Mouse (Mus musculus): Measurements from ENCODE around the gene Cend1. TPM values are rescaled to one million over a fixed set of nuclear protein-coding genes. Genes with fewer than 3 reads are reported as not detected.

Gene Cend1
- total RNA-seq (2014; fragmentation: Nextera tagmentation) (not detected in 2 replicates), total RNA-seq (2017) (not detected in 2 replicates)

DNA sequence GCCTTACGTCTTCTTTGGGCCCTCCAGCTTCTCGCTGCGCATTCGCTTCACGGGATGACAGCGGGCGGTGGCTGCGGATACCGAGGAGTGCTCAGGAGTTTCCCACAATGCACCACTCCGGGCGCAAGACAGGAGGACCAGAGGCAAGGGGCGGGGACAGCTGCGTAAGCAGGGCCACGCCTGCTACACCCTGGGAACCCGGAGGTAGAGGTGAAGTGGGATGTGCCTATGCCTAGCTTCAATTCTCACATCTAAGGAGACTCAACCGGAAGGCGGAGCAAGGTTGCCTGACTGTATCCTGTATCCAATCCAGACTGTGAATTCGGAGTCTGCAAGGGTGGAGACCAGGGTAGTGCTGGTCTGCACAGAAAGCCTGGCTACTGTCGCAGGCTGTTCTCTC lies at the start of gene Cend1:
Cend1 (minus strand) TSS at position 182 of the 400 bp plus-strand sequence.
- no peak for ATAC-seq (replicated peaks; ENCODE audit: poor library complexity, severe bottlenecking)

DNA sequence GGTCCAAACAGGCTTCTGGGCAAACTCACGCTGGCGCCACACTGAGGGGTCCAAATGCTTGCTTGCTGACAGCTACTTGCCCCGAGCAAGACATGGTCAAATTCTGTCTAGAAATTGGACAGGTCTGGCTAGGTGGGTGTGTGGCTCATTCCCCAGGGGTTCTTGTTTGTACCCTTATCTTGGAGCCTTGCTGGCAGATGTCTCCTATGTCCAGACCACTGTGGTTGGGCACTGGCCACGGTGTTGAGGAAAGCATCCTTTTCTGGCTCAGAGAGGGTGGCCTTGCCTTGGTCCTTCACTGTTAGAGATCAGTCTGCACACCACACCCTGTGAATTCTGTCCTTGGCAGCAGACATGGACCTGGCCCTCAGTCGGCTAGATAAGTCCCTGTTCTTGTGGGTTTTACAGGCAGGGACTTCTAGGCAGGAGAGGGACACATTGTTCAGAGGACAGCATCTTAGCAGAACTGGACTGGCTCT lies 49.0 kb upstream of the Cend1 start:
- no peak for ATAC-seq (replicated peaks; ENCODE audit: poor library complexity, severe bottlenecking)

DNA sequence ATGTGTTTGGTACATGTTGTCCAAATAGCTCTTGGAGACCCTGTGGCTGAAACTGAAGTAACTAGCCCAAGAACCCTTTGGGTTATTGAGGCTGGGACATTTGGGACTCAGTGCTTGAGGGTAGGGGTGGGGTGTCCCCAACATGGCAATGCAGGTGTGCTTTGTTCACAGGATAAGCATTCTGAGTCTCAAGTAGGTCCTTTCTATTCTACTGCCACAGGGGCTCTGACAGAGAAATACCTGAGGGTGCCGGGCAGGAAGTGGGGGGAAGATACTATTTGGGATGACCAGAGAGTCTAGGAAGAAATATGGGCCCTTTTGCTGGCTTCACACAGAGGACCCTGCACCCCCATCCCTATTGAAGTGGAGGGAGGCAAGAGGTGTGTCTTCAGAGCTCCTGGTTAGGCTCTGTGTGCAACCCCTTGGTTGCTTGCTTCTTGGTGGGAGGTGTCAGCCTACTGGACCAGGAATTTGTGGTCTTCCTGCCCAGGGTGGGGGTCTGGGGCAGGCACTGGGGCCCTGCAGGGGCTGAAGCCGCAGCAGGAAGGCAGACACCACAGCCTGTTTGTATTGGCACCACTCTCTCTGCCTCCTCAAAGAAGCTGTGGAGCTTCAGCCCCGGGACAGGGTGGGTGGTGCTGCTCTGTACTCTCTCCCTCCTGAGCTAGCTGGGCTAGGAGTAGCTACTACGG lies 48.4 kb upstream of the Cend1 start:
- ATAC-seq (replicated peaks; ENCODE audit: poor library complexity, severe bottlenecking): no peak

DNA sequence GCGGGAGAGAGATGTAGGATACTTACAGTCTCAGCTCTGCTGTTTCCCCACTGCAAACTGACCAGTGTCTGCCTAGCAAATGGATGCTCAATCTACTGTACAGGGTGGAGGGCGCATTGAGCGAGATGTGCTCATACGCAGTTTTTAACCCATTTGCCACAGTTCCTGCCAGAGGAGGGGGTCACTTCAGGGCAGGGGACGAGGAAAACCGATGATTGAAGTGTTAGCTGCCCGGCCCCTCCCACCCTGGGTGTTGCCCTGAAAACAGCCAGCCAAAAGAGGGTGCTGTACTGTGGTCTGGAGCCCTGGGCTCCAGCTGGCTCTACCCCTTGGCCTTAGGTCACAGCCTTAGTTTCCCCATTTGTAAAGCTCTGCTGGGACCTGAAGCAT lies 47.7 kb upstream of the Cend1 start:
- no peak for ATAC-seq (replicated peaks; ENCODE audit: poor library complexity, severe bottlenecking)

DNA sequence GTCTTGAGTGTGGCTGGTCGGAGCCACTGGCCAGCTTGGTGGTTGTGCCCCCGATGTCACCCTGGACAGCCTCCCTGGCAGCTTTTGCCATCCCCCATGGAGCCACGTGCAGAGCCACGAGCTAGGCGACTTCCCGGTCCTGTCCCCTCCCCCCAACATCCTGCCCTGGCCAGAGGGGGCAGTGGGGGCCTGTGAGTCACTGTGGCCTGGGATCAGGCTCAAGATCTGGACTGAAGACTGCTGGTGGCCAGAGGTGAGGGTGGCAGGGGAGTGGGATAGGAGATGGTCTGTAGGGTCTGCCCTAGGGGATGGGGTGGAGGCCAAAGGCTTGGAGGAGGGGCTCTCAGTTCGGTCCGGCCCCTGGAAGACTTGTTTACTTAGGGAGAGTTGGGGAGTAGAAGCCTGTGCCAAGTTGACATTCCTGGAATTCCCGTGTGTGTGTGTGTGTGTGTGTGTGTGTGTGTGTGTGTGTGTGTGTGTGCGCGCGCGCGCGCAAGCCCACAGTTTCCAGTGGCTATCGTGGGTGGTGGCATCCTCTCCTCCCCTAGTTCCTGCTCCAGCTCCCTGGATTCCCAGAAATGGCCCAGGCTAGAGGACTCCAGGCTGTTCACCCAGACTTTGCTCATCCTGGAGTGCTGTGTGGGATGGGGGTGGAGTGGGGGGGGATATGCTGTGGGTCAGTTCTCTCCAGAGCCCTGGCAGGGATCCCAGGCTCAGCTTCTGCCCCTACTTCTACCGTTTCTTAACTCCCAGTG lies 47.1 kb upstream of the Cend1 start:
- peak; percentile 53 for ATAC-seq (replicated peaks; ENCODE audit: poor library complexity, severe bottlenecking)

DNA sequence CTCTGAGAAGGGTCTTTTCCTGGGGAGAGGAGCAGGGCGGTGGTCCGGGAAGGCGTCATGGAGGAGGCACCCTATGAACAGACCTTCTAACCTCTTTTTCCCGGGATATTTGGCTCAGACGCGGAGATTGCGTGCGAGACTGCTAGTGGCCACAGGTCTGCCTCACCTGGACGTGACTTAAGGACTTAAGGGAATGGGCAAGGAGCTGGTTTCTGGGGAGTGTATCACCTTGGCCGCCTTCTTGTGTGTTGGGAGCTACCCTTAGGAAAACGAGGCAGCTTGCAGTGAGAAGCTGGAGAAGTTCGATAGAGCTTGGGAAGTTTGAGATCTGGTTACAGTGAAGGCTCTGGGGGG lies 46.5 kb upstream of the Cend1 start:
- ATAC-seq (replicated peaks; ENCODE audit: poor library complexity, severe bottlenecking): no peak

DNA sequence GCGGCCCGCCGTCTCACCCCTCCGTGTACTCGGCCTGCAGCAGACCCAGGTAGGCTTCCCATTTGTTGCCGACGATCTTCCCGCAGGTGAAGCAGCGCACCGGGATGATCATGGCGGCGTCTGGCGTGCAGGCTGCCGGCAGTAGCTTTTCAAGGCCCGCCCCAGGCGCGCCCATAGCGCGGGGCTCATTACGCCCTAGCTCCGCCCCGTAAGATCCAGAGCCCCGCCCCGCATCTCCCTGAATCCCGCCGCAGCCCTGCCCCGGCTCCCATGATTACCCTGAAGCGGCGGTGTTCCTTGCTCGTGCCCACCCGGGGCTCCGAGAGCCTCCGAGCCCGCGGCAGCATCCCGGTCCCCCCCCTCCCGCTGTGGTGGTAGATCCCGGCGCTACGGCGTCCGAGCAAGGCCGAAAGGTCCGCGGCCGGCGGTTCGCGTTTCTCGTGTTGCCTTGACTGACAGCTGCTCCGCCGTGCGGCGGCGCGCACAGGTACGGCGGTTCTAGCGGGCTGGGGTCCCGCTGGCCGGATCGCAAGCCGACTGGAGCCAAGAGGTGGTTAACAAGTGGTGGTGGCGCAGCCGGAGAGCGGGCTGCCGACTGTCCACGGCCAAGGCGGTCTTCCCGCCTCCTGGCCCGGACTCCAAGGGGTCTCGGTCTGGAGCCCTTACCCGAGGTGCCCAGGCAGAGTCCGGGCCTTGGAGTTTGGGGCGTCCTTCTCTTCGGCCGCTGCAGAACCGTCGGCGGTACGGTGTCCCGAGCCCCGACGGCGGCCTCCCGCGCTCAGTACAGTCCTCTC lies 45.9 kb upstream of the Cend1 start, which contains the start of the genes Polr2l and Tspan4:
Polr2l (minus strand) TSS at position 122 of the 794 bp plus-strand sequence.
Tspan4 (plus strand) TSS at position 230 of the 794 bp plus-strand sequence.
- ATAC-seq (replicated peaks; ENCODE audit: poor library complexity, severe bottlenecking): peak; percentile 61

DNA sequence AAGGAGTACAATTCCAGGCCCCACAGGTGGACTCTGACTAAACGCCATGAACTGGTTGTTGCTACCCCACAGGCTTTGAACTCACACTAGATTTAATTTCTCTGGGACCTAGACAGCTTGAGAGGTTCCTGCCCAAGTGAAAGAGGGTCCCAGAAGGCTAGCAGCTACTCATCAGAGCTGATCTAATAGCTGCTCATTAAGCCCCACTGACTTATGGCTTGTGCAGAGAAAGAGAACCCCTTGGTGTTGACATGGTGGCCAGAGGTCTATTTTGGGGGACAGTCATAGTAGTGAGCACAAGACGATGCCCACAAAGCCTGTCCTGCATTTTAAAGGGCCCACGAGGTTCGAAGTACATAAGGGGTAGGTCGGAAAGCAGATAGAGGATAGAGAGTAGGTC lies 44.9 kb upstream of the Cend1 start:
- no peak for ATAC-seq (replicated peaks; ENCODE audit: poor library complexity, severe bottlenecking)

DNA sequence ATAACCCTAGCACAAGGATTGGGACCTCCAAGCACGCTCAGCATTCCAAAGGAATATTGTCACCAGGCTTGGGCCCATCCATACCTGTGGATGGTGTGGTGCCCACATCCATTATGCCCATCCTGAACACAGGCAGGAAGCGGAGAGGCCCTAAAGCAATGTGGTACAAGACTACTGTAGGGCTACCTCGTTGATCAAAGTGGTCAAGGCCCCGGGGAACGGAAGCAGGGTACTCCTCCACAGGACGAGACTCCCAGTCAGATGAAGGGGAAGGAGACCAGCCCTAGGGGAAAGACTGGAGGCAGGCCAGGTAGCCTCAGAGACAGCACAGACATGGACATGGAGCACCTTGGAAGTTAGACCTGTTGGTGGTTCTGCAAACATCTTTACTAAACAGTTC lies 43.5 kb upstream of the Cend1 start:
- ATAC-seq (replicated peaks; ENCODE audit: poor library complexity, severe bottlenecking): no peak

DNA sequence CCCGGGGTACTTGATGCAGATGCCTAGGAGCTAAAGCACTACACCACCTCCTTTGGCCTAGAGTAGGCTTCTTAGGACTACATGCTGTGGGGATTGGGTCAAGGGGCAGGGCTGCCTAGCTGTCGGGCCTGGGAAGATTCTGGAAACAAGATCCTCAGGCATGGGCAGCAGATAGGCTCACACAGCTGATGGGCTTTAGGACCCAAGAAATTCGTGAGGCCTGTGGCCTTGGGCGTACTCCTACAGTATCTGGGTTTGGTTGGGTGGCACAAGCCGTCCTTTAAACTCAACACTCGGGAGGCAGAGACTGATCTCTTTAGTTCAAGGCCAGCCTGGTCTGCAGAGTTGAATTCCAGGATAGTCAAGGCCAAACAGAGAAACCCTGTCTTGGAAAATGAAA lies 42.9 kb upstream of the Cend1 start:
- ATAC-seq (replicated peaks; ENCODE audit: poor library complexity, severe bottlenecking): no peak

DNA sequence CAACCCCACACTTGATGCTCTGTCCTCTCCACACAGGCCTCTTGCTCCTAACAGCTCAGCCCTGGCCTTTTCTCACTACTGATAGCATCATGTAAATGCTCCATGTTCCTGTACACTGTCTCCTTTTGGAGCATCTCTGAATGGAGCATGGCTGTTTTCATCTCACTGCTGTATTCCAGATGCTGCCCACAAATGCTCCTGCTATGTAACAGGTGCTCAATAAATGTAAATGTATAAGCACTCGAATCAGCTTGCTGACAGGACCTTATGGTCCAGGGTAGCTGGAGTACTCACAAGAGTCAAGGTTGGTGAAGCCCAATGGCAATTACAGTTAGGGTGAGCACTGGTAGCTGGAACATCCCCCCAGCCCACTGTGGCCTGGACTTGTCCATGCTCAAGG lies 41.9 kb upstream of the Cend1 start:
- no peak for ATAC-seq (replicated peaks; ENCODE audit: poor library complexity, severe bottlenecking)

DNA sequence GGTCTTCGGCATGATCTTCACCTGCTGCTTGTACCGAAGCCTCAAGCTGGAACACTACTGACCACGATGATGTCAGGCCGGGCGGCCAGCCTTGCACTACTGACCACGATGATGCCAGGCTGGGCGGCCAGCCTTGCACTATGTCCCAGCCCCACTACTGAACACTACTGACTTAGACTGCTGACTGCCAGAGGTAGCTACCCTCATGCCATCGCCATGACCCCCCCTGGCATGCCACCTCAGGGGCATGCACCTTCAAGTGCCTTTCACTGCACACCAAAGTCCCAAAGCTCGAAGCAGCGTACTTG lies 41.3 kb upstream of the Cend1 start:
- ATAC-seq (replicated peaks; ENCODE audit: poor library complexity, severe bottlenecking): no peak

DNA sequence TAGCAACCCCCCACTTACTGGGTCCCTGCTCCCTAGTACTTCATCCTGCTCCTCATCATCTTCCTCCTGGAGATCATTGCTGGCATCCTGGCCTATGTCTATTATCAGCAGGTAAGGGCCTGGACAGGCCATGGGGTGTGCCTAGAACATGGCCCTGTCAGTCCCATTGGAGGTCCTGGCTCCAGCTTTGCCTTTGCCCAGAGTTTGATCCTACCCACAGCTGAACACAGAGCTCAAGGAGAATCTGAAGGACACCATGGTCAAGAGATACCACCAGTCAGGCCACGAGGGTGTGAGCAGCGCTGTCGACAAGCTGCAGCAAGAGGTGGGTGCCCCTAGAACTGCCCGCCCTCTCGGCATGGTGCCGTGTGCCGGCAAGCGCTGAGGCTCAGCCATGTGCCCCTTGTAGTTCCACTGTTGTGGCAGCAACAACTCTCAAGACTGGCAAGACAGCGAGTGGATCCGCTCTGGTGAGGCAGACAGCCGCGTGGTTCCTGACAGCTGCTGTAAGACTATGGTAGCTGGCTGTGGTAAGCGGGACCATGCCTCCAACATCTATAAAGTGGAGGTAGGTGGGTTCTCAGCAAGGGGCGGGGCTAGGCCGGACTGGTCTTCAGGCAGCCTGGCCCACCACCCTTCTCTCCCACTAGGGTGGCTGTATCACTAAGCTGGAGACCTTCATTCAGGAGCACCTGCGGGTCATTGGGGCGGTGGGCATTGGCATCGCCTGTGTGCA lies 40.8 kb upstream of the Cend1 start:
- ATAC-seq (replicated peaks; ENCODE audit: poor library complexity, severe bottlenecking): no peak

DNA sequence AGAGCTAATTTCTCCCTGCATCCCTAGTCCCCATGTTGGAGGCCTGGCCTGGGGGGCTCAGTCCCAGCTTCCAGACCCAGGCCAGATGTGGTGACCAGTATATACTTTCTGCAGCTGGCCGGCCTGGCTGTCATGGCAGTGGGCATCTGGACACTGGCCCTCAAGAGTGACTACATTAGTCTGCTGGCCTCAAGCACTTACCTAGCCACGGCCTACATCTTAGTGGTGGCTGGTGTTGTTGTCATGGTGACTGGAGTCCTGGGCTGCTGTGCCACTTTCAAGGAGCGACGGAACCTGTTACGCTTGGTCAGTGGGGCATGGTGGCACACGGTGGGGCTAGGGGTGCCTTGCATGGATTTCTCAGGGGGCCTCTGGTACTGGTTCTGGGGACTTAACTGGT lies 40.1 kb upstream of the Cend1 start:
- no peak for ATAC-seq (replicated peaks; ENCODE audit: poor library complexity, severe bottlenecking)

DNA sequence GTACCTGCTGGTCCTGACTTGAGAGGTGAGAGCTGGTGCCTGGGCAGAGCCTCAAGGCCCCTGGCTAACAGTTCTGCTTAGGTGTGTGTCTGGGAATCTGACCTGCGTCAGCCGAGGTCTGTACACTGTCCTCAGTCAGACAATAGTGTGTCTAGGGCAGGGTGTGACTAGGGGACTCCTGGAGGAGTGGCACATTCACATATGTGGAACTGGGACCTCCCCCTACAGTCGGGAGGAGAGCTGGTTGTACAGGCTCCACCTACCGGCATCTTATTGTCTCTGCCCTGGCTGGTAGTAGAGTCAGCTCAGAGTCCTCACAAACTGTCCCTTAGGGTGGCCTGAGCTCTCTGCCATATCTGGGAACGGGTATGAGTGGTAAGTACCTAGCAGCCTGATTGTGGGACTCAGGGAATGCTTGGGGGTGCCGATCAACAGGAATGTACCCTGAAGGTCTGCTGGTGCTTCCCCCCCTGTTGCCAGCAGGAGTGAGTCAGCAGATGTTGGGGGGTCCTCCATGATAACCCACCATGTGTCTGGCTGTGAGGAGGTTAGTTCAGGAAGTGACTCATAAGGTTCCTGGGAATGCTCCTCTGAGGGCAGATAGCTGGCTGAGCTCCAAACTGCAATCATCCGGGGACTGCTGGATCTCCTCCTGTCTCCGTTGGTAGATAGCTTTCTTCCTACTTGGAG lies 39.4 kb upstream of the Cend1 start:
- peak; percentile 58 for ATAC-seq (replicated peaks; ENCODE audit: poor library complexity, severe bottlenecking)

DNA sequence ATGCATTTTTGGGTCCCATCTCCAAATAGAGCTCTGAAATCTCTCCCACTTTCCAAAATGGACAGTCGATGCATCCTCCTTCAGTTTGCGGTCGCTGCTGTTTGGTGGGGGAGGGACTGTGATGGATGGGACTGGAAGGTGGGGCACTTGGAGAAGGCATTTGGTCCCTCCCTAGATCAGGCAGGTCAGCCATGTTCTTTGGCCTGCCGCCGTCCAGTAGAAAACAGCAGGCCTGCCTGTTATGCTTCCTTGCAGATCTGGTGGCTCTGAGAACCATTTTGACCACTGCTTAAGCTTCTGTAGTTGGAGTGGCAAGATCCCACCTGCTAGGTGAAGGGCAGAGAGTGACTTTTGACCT lies 38.9 kb upstream of the Cend1 start:
- ATAC-seq (replicated peaks; ENCODE audit: poor library complexity, severe bottlenecking): no peak

DNA sequence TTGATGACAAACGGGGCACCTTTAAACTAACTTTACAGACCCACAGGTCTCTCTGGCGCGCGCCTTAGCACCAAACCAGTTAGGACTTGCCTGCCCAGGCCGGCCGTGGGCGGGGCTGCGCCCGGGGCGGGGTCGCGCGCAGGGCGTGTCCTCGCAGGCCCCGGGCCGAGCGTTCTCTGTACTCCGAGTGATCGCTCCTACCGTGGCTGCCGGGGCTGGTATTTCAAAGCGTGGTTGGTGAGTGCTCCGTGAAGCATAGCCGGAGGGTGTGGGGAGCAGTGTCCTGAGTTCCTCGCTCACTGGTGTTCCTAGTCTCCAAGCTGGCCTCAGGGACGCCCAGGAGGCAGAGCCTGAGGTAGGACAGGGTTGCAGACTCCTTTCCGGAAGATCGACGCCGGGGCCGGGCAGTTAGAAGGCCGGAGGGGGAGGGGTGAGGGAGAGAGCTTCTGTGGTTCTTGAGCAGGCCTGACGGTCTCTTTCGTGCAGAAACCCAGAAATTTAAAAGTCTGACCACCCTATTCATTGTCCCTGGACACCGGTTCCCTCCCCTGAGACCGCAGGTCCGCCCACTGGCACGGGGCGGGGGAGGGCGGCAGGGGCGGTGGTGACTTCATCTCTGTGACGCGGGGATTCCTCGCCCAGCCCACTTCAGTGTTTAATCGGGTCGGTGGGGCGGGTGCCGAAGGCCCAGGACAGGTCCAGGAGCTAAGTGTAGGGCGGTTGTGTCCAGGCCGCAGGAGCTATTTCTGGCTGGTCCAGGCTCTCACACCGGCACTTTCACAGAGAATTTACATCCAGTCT lies 38.1 kb upstream of the Cend1 start, which contains the start of gene Cd151:
Cd151 (plus strand) TSS at position 163 of the 801 bp plus-strand sequence.
- ATAC-seq (replicated peaks; ENCODE audit: poor library complexity, severe bottlenecking): peak; percentile 60

DNA sequence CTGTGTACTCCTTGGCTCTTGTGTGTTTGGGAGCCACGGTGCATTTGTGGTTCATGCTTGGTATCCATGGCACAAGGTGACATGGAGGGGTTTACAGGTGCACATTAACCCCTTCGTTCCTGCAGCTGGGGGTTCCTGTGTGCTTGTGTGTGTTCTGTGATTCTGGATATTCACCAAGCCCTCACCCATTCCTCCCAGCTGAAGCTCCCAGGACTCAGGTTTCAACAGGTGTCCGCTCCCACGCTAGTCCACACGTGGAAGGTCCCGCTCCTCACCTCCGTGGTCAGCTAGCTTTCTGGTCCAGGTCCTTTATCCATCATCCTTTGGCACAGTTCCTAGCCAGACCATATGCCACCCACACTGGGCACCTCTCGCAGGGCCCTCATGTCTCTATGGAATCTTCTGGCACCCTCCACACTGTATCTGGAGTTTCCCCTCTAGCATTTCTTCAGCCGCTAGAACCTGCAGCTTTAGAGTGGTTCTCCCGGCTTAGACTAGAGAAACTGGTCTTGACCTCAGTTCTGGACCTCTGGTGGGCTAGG lies 37.4 kb upstream of the Cend1 start:
- ATAC-seq (replicated peaks; ENCODE audit: poor library complexity, severe bottlenecking): no peak

DNA sequence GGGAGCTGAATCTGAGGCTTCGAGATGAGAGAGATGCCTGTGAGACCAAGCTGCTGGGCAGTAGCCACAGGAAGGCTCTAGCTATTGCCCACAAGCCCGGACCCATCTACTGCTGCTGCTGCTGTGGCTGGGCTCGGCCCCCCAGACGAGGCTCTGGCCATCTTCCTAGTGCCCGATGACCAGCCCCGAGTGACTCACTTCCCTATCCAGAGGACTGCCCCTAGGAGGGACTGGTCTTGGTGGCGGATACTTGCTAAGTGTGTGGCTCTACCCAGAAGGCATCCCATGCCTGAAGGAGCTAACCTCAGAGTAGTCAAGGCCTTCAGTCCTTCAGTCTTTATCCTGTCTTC lies 36.7 kb upstream of the Cend1 start:
- ATAC-seq (replicated peaks; ENCODE audit: poor library complexity, severe bottlenecking): no peak

All from granulocyte monocyte progenitor cell, adult 5-6 weeks (primary cell).